Mouse (Mus musculus) gastrocnemius, adult 8-10 months (tissue): ENCODE data around the gene Brd4. TPM values are rescaled to one million over a fixed set of nuclear protein-coding genes. Genes with fewer than 3 reads are reported as not detected.
A peak's percentile ranks its signal among the peaks of the same experiment; 100 is the strongest.
"Not testable (repeated sequence)": the region's sequence is repeated elsewhere in the genome, so short reads cannot be mapped to it uniquely, and the experiment has no call there.

ENCODE experiments used
- DNase-seq, 2 experiments: peaks; one replicate each; pipeline ENCODE4 v3.0.0; 2022; ENCODE audit warnings: low spot score in 2 of 2
- total RNA-seq, 4 experiments: library from RNA; stranded (reverse); gene quantifications; 2 replicates each; pipeline ENCODE4 v1.2.4; 2022

Brd4 gene
- total RNA-seq, 4 experiments from 2014 or later, result 38.2 to 40.8 (median 39.0) TPM

DNA sequence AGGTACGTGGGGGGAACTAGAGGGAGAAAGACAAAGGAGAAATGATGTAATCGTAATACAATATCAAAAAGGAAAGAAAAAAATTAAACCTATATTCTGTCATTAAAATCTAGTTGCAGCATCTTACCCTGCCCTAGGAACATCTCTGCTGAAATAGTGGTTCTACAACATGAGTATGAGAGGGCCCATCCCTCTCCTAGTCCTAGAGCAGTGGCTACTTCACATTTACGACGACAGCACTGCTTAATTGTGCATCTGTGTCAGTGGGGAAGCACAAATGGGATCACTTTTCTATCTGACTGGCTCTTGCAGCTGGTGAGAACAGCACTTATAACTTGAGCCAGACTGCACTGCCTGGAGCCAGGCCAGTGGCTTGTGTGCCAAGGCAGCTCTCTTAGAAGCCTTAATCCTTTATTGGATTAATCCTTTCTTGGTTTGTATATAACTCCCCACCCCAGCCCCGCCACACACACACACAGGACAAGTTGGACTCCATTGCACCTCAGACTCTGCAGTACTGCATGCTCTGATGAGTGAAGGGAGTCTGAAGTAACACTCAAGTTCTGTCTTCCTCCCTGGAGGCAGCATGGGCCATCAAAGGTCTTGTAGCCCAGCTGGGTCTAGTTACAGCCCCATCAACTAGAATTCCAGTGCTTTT, 48.9 kb downstream of the Brd4 start:
- peak; percentile 40 to 67 for DNase-seq

DNA sequence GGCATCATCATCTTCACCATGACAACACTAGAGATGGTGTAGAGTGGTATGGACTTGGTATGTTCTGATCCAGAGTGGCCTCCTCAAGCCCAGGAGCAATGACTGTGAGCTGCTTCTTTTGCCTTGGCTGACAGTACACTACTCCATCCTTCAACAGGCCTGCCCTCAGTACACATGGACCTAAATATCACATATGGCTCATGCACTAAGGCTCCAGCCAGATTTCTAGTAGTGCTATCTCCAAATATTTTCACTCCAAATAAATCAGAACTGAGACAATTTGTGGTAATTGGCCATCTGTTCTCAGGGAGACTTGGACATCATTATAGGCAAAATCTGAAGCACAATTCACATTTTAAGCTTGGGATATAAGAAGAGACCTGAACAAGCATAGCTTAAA, 51.3 kb downstream of the Brd4 start:
- DNase-seq, result no peak

DNA sequence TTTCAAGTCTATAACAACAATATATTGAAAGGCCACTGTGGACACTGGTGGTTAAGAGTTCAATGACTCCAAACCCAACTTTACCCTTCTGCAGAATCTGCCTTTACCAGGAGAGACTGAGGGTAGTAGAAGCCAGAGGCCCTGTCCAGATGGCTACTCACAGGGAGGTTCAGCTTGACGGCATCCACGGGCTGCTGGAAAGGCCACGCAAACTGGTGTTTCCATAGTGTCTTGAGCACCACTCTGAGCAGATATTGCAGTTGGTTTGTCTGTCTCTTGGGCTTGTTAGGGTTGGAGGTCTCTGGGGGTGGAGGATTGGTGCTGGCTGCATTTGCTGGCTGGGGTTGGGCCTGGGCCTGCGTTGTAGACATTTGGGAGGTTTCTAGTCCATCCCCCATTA, 55.3 kb downstream of the Brd4 start:
- no peak for DNase-seq

DNA sequence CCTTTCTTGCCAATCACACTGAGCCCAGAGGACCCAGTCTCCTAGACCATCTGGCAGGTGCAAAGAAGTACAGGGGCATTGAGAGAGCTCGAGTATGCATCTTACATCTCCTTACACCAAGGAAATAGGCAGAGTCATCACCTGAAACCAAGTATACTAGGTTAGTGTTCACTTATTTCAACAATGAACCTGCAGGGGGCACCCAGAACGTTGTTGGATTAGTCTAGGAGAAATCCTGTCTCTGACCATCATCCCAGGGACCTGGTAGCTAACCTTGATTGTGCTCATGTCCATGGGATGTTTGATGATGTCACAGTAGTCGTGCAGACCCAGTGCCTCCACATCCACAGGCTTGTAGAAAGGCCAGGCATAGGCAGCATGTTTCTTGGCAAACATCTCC, 63.6 kb downstream of the Brd4 start:
- no peak for DNase-seq

DNA sequence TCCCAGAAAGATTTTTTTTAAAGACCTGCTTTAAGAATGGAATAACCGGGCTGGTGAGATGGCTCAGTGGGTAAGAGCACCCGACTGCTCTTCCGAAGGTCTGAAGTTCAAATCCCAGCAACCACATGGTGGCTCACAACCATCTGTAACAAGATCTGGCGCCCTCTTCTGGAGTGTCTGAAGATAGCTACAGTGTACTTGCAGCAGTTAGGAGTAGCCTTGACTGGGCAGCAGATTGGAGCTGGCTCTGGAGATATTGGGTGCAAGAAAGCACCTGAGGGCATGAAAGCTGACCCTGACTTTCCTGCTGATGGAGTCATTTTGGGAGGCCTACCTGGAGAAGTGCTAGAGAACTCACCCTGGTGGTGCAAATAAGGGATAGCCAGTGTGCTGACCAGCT, 68.9 kb downstream of the Brd4 start:
- not testable (repeated sequence) for DNase-seq

DNA sequence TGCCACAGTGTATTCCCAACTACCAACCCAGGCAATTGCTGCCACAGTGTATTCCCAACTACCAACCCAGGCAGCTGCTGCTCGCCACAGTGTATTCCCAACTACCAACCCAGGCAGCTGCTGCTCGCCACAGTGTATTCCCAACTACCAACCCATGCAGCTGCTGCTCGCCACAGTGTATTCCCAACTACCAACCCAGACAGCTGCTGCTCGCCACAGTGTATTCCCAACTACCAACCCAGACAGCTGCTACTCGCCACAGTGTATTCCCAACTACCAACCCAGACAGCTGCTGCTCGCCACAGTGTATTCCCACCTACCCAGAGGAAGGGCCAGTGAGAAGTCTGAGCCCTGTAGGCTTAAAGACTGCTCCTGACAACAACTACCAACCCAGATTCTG, 73.0 kb downstream of the Brd4 start:
- not testable (repeated sequence) for DNase-seq

DNA sequence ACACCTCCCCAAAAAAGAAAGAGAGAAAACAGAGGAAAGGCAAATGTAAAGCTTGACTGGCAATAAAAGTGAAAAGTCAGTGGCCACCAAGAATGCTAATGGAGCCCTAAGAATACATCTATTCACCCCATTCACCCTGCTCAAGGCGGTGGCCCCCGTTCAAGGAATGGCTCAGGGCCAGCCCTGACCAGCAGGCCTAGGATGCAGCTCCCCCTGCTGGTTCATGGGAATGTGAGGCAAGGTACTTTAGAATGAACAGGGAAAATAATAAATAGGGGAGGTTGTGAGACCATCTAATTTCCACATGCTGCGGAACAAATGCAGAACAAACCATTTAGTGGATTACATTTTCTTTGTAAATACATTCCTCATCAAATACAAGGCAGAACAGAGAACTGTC, 74.8 kb downstream of the Brd4 start:
- DNase-seq, result peak; percentile 39 to 64

DNA sequence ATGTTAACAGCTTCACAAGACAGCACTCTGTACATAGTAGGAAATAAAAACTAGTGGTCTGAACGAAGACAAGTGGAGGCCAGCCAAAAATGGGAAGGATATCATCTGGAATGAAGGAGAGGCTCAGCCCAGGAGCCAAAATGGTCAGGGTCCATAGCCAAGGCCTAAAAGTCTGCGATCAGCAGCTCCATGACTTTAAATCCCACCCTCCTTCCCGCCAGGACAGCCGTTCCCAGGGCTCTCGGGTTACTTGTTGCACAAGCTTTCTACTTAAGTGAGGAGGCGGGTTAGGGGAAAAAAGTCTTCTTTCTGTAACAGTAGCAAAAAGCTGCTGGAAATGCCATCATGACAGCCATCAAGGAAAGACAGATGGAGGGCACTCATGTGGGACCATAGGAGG, 75.4 kb downstream of the Brd4 start:
- DNase-seq, result peak in 1 of 2 experiments; percentile 57

DNA sequence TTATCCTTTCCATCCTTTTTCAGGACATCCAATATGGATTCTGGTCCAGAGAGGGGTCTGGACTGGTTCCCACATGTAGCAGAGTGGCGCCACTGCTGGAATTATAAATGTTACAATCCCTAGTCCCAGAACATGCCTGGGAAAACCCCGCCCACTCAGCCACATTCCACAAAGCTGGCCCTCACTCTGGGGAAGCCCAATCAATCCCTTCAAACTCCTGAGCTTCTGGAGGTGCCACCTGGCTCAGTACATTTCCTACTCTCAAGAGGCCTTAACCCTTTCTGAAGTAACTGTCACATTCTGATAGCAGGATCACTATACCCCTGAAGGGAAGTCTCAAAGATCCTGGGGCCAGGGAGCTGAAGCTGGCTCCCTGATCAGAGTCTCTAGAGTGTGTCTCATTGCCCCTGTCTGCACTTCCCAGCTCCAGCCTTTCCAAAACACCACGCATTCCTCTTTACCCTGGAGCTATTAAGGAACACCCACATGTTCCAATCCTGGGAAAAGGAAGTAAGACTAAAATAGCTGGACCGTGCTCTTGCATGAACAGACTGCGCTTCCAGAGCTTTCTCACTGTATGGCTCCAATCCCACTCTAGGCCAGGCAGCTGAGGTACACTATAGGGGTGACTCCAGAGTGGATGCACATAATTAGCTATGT, 76.8 kb downstream of the Brd4 start:
- peak; percentile 35 to 38 for DNase-seq

DNA sequence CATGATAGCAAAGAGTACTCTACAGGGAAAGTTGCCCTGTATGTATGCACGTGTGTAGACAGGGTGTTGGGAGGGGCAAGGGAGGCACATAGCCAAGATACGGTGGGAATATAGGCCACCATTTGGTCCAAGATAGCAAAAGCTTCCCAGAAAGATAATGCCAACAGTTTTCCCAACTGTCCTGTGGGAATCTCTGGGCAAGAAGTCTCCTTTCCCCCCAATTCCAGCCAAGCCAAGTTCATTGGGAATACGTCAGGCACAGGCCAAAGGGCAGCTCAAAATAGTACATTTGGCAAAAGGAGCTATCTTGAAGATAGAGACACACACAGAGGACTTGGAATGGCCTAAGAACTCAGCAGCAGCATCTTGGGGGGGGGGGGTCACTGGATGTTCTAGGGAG, 79.2 kb downstream of the Brd4 start:
- DNase-seq, result no peak

DNA sequence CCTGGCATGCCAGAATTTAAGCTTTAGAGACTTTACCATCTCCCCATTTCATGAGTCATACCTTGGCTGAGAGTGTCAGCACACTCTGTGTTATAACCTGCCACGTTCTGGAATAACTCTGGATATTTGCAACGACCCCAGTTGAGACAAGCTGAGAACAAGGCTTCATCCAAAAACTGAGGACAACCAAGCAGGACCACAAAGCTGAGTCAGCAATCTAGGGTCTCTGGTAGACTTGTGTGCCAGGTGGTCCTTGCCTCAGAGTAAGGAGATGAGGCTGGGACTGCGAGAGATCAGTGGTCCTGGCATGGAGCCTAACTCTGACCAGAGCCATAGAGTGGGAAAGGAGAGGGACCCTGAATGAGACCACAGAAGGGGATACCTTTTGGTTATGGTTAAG, 81.5 kb downstream of the Brd4 start:
- no peak for DNase-seq

DNA sequence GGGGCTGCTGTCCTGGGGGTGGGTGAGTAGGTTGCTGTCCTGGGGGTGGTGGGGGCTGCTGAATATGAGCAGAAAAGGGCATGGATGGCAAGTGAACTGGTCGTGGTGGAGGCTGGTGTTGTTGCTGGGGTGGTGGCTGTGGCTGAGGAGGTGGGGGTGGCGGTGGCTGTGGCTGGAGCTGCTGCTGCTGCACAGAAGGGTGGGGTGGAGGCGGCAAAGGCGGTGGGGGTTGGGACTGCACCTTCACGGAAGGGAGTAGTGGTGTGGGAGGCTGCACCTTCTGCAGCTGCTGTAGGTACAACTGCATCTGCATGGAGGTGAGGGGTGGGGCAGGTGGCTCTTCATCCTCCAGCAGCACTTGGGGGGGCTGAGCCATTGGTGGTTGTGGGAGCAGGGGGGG, 83.4 kb downstream of the Brd4 start:
- no peak for DNase-seq

DNA sequence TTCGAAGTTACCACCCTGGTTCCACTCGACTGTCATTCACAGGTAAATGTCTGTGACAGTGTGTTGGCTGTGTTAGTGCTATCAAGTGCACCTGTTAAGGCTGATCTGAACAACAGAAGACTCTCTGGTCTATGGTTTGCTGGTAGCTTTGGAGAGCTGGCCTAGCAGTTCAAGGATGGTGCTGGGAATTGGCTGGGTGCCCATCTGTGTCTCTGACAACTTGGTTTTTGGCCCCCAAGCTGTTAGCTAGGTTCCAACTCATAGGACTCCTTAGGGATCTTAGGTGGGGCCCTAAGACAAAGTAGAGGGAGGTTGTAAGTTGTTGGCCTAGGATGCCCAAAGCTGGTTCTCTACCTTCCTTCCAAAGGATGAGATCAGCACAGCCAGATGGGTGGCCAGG, 84.7 kb downstream of the Brd4 start:
- DNase-seq, result no peak

DNA sequence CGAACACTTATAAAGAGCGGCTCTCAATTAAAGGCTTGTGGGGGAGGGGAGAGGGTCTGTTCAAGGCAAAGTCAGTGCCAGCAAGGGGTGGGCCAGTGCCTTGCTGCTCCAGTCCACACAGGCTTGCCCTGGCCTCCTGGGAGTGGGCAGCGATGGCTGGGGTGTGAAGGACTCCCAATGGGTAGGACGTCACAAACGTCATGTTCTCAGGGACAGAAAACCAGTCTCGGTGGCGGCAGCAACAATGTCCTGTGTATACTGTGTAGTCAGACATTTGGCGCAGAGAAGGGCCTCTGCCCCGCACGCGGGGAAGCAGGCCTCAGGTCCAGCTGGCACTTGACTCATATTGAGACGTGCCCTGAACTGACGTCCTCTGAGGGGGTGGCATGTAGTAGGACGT, 87.4 kb downstream of the Brd4 start:
- no peak for DNase-seq

DNA sequence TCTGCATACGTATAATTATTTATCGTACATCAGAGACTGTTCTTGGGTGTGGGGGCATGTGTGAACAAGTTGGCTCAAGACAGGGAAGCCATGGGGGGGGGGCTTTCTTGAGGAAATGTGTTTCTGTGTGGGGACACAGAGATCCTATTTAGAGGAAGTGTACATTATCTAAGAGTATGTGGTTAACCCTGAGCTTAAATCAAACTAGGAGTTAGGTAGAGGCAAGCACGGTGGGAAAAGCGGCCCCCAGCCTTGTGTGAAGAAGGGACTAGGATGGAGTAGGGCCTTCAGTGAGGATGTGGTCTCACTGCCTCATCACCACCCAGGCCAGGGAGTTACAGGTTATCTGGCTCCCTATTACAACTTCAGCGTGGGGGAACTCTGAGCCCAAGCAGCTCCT, 88.8 kb downstream of the Brd4 start:
- DNase-seq, result no peak

DNA sequence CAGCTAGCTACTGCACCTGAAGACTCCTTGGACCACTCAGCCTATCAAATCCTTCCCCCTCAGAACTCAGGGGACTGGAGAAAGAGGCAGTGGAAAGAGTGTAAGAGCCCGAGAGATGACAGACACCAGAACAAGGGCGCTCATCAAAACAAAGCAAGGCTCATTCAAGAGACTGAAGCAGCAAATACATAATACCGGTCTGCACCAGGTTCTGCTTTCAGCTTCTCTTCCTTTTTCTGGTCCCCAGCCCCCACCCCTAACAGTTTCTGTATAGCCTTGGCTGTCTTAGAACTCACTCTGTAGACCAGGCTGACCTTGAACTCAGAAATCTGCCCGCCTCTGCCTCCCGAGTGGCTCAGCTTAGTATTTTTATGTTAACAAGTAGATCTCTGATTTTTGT, 91.5 kb downstream of the Brd4 start:
- DNase-seq, result no peak

DNA sequence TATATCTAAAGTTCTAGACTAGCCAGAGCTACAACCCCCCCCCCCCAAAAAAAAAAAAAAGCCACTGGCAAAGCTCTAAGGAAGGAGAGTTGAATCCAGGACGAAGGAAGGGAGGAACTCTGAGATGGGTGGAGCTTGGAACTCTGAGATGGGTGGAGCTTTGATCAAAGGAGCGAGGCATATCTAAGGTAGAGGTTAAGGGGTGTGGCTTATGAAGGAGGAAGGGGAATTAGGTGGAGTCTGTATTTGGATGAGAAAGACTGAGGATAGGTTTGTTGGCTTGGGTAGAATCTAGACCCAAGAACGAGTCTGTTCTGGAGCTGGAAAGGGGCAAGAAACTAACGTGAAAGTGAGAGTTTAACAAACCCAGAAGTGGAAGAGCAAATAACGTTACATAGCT, 94.7 kb downstream of the Brd4 start:
- DNase-seq, result no peak

DNA sequence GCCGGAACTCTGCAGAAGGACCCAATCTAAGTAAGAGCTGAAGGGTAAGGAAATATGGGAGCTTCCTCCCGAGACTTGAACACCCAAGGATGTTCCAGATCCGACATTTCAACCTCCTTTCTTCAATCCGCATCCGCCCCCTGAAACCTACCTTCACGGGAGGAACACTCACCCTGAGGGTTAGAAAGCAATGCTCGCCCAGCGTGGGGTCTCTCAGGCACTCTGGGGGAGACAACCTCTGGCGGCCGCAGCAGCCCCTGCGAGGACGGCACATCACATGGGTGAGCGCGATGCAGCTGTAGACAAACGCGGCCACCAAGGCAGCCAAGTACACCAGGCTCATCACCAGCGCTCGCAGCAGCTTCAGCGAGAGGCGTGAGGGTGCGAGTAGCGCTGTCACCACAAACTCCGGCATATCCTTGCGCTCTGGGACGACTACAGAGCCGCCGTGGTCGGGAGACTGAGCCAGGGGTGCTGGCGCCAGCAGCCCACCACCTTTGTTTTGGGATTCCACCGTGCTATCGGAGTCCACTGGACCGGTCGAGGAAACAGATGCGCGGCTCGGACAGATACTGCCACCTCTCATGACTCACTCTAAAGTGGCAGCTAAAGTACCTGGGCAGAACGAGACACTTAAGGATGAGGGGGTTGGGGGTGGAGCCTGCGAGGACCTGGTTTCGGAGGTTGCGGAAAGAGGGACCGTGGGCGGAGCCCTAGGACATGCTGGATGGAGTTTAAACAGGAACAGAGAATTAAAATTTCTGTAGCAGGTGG, 95.5 kb downstream of the Brd4 start, which contains the start of gene Ephx3:
TSS of gene Ephx3 (minus strand) at position 687 of the 774 bp plus-strand sequence.
- no peak for DNase-seq

DNA sequence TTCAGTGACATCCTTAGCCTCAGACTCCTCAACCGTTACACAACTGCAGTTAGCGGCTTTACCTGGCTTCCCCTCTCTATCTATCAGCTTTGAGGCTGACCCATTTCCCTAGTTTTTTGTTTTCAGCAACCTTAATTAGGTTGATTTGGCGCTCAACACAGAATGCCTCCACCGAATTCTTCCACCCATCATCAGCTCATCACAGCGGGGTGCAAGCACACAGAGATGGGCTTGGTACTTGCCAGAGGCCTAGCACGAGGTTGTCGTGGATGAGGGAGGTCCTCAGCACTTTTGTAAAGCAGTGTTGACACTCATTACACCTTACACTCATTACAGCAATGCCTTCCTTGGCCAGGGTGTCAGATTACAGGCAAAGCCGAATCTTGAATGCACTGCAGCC, 101.5 kb downstream of the Brd4 start:
- no peak for DNase-seq

DNA sequence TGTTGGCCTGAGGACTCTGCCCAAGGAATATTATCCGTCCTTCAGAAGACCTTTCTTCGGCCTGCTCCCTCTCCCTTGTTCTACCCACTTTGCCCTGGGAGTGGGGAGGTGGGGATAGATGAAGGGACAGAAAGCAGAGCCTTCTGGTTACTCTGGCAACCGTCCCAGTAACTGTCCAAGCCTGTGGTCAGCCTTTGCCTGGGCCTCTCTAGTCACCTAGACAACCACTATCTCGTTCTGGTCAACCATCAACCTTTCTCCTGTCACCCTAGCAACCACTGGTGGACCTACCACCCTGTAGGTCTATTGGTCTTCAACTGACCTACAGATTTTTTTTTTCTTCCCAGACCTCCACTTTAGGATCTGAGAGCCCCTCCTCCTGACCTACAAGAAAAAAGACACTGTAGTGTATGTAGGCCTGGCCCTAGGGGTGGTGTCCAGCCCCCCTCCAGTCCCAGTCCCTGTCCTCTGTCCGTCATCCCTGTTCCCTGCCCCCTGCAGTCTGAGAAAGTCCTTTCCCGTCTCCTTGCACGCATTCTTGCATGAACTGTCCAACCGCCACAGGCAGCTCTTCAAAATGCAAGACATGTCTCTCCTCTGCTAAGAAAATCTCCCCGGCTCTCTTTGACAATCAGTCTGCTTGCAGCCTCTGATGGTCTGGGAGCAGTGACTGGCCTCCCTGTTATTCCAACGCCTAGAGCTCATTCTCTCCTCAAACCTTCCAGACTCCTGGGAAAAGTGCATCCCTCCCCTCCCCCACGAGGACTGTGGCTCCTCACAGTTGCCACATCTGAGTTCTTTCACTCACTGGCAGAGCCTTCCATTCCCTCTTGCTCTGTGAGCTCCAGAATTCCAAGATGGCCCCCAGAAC, 104.7 kb downstream of the Brd4 start:
- DNase-seq, result no peak

DNA sequence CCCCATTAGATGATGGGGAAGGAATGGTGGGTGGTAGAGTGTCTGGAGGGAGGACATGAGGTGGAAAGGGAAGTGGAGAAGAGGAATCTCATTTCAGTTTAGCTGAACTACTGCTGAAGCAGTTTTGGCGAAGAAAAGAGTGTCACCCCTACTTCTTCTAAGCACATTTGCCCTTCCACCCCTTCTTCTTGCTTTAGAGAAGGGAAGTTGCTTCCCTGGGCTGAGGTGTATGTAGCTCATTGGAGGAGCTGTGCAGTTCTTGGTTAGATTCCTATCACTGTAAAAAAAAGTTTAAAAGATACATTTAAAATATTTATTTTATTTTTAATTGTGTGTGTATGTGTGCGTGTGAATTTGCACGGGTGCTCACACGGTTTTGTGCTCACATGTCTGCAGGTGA, 107.6 kb downstream of the Brd4 start:
- DNase-seq, result no peak

DNA sequence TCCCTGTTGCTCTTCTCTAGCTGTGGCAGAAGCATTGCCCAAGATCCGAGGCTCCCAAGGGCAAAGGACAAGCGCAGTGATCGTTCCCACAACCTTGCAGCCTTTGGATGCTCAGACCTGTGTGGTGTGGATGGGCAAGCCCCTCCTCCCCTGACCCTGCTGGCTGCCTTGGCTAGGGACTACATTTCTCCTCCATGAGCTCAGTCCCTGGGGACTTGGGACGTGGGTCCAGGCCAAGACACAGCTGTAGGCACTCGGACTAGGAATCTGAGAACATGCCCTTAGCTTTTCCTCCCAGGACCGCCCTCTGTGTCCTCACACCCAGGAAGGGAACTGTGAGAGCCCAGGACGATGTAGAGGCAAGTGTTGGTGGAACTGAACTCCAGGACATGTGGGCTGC, 111.4 kb downstream of the Brd4 start:
- DNase-seq, result peak; percentile 78 to 83
